Mouse (Mus musculus) liver, adult (tissue): ENCODE data around the gene Tgfbr2.
A peak's percentile ranks its signal among the peaks of the same experiment; 100 is the strongest.

ENCODE experiments used
- GATA4 ChIP-seq: IDR thresholded peaks from 2 replicates; pipeline ENCODE4 v1.6.1; 2014; ENCODE audit warnings: mild to moderate bottlenecking, low read length; ENCODE audit not compliant: insufficient replicate concordance

Tgfbr2 gene

DNA sequence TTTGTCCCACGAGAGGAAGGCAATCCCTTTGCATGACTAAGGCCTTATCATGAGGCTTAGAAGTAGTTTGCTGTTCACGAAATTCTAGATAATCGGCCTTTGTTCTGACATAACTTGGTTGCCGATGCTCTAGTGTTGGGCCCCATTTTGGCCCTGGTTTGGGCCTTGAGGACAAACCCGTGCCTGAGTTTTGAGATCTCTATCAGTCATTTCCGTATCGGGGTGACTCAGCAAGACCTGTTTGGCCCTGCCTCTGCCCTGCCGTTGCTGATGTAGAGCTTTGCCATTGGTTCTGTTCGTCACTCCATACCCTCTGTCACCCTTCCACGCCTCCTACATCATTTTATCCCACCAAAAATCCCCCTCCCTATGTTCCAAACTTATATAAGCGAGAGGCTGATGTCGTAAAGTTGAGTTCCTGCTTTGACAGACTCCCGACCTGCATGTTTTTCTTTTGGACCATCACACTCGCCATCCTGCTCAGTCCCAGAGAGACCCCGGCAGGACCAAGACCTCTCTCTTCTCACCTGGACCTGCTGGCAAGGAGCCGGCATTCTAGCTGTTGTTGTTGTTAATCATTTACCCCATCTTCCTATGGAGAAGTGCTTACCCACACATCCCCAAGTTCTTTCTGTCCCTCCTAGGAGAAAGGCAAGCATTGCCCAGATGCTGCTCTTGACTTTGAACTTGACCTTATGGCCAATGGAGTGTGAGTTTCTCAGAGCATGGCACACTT is 33.2 kb upstream of the Tgfbr2 start:
- TF ChIP-seq GATA4 = no peak

DNA sequence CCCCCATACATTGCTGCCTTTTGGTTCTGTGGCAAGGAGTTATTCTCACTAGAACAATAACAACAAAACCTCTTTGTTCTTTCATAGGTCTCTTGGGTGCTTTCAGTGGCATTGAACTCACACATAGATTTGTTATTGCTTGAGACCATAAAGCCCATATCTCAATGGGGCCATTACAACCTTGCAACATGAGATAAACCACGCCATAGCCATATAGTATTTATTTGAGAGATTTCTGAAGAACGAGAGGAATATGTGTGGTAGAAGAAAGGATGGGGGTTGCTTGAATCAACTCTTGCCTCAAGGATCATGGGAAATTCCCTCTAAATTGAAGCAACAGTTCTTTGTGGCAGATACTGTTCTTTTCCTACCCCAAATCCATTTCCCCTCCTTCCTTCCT is 31.7 kb upstream of the Tgfbr2 start:
- no peak for TF ChIP-seq GATA4

DNA sequence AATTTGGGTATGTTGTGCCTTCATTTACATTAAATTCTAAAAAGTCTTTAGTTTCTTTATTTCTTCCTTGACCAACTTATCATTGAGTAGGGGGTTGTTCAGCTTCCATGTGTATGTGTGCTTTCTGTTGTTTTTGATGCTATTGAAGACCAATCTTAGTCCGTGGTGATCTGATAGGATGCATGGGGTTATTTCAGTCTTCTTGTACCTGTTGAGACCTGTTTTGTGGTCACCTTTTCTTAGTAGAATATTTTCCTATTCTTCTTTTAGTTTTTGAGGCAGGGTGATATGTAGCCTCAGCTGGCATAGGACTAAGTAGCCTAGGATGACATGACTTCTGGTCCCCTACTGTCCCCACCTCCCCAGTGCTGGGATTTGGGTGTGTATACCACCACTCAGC is 28.5 kb upstream of the Tgfbr2 start:
- no peak for TF ChIP-seq GATA4

DNA sequence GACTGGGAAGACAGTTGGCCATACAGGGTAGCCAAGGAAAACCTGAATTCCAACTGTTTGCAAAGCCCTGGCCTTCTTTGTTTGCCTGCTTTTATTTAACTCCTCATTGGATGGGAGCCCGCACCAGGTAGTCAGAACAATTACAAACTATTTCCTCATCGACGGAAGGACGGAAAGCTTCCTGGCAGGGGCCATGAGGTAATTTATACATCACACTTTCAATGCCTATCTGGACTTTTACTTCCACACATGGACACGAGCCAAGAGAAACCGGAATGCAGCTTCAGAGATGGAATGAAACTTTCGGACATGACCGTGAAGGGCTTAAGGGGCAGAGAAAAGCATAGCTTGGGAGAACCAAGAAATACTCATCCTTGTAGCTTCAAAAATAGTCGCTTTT is 24.0 kb upstream of the Tgfbr2 start:
- no peak for TF ChIP-seq GATA4

DNA sequence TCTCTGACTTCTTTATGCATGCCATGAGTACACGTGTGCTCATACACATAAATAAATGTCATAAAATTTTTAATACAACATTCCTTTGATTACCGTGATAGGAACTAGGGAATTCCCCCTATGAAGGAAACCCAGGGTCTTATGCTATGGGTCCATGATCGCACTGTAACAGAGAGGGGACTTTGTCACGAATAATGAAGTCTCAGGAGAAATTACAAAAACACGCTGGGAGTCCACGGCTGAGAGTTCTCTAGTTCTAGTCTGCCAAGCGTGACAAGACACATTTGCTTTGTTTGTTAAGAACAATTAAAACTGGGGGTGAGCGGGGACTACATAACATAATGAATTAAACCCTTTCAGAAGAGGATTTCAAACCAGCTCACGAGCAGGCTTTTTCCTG is 23.3 kb upstream of the Tgfbr2 start:
- no peak for TF ChIP-seq GATA4

DNA sequence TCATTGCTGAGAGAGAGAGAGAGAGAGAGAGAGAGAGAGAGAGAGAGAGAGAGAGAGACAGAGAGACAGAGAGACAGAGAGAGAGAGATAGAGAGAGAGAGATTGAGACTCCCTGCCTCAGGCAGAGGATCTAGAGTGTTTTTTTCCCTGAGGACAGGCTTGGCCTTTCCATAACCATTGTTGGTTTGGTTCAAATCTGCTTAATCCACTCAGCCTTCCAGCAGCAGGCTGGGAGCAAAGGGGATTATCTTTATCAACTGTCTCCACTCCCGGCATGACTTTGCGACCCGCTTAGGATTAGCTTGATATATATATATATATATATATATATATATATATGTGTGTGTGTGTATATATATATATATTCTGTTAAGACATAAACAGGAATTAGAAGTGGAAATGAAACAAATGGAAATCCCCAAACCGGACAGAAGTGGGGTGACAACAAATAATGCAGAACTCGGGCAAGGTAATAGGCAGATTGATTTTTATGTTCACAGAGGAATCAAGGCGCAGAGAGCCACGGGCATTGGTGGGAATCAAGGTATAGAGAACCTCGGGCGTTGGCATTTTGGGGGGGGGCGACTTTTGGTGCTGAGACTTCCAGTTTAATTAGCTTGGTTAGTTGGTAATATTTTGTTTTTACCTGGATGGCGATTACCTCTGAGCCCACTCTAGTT is 22.5 kb upstream of the Tgfbr2 start:
- TF ChIP-seq GATA4 = no peak

DNA sequence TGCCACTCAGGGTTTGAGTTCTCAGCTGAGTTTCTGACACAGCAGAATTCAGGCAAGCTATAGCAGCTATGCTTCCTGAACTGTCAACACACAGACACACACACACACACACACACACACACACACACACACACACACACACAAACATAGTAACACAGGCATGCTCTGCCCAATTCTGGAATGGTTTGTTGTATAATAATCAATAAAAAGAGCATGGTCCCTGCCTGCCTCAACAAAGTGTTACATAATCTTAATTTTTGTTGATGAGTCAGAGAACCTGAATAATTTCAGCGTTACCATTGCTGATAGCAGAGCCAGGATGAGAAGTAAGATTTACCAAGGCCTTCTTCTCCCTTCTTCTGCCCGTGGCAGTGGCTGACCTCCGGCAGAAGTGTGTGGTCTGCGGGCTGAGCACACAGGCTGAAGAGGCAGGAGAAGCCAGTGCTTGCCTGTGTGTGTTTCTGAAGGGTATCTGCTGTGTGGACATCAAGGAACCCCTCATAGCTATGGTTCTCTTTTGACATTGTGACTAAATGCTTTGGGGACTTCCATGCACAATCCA is 18.8 kb upstream of the Tgfbr2 start:
- no peak for TF ChIP-seq GATA4

DNA sequence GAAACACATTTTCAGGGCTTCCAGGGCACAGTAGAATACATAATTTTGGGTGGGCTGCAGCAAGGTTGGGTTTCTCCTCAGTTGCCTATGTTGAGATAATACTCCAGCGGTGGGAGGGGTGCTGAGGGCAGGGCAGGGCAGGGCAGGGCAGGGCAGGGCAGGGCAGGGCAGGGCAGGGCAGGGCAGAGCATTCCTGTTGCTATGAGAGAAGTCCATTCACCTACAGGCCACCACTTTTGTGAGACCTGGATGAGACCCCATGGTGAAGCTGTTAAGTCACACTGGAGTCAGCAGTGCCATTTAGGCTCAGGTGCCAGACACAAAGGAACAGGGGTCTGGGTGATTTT is 18.3 kb upstream of the Tgfbr2 start:
- no peak for TF ChIP-seq GATA4

DNA sequence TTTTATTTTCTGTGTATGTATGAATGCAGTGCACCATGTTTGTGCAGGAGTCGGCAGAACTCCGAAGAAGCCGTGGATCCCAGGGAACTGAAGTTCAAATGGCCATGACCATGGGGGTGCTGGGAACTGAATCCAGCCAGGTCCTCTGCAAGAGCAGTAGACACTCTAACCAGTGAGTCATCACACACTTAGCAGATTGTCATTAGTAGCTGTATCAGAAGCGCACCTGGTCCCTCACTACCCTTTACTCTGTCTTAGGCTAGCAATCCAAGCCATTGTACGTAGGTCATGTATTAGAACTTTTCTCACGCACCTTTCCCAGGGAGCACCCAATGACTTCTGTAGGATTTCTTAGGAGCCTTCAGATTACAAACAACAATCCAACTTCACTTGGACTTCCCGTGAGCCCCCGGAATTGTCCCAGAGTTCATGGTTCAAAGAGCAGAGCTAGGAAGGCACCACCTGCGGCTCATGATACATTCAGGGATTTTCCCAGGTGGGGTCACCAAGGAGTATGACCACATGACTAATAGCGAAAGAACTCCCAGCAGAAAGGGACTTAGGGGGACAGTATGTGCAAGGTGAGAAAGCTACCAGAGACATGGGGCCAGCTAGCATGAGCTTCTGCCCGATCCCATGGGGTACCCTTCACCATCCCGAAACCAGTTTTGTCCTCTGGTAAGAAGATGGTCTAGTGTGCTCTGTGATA is 17.8 kb upstream of the Tgfbr2 start:
- no peak for TF ChIP-seq GATA4

DNA sequence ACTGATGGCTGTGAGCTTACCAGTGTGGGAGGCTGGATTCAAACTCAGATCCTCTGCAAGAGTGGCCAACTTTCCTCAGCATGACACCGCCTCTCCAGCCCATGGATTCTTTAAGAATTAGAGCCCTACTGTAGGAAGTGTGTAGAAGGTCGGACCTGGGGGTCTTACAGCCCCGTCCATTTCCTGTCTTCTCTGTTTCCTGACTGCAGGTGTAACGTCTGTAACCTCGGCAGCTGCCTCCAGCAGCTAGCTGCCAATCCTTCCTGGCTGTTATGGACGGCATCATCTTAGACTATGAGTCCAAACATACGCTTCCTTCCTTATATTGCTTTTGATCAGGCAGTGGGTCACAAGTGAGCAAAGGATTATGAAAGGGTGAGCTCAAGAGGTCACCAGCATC is 17.1 kb upstream of the Tgfbr2 start:
- no peak for TF ChIP-seq GATA4

DNA sequence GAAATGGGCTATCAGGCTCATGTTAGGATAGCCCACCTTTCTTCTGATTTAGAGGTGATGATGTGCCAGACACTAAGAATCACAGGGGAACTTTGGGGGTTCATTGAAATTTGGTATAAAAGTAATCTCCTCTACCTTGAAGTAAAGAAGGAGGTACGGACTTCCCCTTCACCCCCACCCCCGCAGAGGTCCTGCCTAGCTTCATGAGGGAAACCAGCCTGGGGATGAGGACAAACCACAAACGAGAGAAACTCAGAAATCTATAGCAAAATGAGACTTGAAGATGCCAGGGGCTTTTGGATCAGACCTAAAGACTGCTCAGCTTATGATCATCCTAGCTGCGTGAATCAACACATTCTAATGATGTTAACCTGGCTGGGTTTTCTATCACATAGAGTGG is 14.7 kb upstream of the Tgfbr2 start:
- no peak for TF ChIP-seq GATA4

DNA sequence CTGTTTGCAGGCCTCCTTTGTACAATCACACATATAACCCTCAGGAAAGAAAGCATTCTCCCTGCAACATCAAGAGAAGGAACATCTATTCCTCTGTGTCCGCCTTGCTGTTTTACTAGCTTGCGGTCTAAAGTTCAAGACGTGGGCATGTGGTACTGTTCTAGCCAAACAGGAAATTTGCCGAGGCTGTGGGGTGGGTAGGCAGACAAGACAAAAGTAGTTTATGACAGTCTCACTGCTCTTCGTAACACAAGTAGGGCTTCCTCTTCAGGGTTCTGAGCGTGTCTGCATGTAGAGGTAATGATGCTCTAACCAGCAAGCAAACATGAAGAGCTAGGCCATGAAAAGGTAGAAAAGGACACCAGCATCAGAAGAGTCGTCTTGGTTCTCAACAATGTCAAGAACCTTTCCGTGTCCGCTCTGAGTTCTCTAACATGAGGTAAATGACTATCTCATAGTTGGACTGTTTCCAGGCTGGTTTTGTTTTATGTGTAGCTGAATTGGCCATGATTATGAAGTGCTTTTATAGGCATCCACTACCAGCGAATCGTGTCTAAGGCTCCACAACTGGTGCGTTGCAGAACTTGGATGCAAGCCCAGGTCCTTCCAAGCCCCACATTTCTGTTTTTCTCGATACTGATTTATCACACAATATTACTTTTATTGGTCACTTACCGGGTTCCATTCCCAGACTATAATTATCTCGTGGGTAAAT is 13.9 kb upstream of the Tgfbr2 start:
- no peak for TF ChIP-seq GATA4

DNA sequence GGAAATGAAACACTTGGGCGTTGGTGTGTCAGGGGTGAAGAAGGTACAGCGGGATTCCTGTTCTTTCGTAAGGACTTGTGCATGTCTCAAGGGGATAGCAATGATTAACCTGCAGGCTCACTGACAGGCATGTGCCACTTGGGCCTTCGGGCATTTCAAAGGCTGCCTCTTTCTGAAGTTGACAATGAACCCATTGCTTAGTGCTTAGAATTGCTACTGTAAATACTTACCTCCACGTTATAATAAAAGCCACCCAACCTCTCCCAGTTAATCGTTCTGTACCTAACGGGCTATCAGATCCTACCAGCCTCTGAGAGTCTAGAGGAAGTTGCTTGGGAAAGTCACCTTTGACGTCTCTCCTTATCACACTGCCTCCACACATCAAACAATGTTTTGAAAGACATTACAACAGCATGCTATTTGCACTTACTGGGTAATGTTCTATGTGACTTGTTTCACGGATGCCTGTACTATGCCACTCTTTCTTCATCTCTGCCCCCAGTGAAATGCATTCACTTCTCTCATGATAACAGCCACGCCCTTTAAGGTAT is 12.1 kb upstream of the Tgfbr2 start:
- TF ChIP-seq GATA4 = peak; percentile 63; the same call in 1 of the 2 replicates

DNA sequence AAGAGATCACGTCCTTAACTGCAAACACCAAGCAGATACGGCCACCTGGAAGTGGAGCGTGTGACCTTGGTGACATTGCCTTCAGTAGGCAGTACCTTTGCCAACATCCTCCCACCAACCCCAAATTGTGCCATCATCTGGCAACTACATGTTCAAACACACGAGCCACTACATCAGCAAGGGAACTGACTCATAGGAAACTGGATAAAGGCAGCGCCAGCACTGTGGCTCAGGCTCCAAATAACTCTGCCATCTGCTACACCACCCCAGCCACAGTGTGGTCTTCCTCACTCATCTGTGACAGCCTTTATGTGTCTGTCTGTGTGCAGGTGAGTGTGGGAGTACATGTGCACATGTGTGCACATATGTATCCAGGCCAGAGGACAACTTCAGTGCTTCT is 9.7 kb upstream of the Tgfbr2 start:
- no peak for TF ChIP-seq GATA4

DNA sequence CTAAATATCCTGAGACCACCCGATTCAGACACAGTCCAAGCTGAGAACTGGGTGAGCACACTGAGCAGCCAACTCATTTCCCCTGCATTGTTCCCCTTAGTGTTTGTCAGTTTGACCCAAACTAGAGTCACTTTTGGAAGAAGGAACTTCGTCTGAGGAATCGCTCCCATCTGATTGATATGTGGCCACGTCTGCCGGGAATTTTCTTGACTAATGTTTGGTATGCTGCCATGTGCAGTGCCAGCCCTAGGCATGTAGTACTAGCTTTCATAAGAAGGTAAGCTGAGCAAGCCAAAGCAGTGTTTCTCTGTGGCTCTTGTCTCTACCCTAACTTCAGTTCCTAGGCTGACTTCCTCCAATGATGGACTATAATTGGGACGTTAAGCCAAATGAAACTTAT is 7.9 kb upstream of the Tgfbr2 start:
- TF ChIP-seq GATA4 = no peak
